Mouse (Mus musculus) monocyte, adult 2 months (primary cell): ENCODE results near the gene Plg.

Source experiments
- DNase-seq, 2 experiments: peaks; one replicate each; pipeline ENCODE4 v3.0.0; 2022; ENCODE audit warnings: low spot score in 2 of 2, low read depth in 1 of 2

The Plg gene

DNA sequence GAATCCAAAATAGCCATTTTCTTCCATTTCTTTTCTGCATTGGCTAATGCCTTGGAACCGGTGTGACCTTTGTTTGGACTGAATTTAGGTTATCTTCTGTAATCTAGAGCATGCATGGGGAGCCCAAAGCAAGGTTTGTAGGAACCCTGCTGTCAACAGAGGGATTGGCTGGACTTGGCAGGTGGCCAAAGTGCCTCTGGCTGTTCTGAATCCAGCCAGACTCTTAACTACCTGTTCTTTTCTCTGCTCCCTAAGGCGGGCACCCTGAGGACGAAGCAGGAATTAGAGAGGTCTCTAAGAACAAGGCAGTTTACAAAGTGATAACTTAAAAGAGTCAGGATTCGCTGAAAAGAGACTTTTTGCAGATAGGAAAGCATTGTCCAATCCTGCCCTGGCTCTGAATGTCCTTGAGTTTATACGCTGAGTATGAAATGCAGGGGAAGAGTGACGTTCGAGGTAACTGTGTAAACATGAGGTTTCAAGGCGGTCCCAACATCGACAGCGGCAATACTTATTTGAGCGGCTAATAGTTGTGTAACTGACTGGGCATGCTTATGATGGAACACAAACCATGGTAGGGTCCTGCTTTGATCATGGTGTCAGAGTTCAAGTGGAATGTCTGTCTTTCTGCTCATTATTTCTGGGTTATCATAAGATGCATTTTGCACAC lies 74.6 kb downstream of the Plg start:
- no peak for DNase-seq

DNA sequence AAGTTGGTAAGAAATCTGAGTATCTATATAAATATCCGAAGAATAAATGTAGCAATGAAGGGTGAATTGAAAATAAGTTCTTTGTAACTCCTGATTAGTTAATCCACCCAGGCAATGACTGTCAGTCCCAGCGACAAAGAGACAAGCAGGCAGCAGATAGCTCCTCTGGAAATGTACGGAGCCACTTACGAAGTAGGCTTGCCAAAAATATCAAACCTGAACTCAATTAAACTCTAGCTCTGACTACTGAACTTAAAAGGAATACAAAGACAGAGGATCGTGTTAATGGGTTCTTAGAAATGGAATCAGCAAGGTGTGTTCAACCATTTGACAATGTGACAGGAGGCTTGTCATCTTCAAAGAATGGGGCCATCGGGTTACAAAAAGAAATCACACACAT lies 75.3 kb downstream of the Plg start:
- no peak for DNase-seq

DNA sequence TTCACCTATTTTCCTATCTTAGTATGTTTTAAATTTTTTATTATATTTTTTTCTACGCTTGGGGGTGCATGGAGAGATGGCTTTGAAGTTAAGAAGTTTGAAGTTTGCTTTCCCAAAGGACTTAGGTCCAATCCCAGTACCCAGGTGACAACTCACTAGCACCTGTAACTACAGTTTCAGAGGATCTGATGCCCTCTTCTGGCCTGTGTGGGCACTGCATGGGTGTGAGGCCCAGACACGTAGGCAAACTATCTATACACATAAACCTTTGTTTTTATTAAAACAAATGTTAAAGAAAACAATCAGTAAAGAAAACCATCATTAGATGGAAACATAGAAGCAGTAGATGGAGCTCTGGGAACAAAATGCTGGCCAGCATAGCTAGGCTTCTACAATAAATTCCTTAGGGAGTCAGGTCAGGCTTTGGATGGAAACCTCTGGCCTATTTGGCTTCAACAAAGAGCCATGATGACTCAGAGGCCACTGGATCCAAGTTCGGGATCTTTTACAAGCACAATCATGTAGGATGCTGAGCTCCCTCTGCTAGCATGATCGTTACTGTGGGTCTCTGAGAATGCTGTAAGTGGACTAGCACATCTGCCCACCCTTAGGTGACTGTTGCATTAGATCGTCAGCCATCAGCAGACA lies 76.9 kb downstream of the Plg start:
- no peak for DNase-seq

DNA sequence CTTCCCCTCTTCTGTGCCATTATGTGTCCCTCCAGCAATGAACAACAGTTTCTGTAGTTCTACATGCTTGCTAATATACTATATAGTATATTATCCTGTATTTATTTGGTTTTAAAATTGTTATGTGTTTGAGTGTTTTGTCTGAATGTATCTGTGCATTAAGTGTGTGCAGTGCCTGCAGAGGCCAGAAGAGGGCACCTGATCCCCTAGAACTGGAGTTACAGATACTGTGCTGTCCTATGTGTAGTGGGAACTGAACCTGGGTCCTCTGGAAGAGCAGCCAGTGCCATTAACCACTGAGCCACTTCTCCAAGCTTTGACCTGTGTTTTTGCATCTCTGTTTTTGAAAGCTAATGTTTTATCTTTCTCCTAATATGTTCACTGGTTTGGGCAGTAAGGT lies 82.8 kb downstream of the Plg start:
- no peak for DNase-seq

DNA sequence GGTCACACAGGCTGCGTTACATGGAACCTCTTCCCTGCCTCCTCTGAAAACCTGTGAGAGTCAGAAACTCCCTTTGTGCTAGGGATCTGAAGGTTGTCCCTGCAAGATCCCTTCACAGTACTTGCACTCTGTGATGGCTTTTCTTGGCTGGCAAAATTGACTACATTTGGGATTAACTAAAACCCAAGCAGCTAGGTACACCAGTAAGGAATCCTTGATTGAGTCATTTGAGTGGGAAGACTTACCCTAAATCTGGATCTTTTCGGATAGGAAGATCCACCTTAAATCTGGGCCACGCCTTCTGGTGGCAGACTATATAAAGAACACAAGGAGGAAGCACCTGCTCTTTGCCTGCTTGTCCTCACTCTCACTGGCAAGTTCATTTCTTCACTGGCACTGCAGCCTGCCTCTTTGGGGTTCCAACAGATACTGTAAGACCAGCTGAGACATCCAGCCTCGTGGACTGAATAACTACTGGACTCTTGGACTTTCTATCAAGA lies 88.1 kb downstream of the Plg start:
- no peak for DNase-seq

DNA sequence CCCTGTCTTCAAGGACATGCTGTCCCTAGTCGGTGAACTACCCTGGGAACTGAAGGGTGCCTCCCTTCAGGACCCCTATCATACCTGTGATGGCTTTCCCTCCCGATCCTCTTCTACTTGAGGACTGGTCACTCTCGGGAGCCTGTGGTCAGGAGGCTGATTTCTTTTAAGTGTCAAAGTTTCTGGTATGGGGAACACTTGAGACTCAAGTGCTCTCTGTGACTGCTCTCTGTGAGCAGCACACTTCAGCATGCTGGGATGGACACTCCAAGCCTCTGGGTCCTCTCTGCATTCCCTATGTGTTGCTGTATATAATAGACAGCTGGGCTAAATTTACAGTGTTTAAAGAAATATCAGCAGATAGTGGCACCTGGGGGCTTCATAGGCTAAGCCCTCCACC lies 89.2 kb downstream of the Plg start:
- DNase-seq: no peak

DNA sequence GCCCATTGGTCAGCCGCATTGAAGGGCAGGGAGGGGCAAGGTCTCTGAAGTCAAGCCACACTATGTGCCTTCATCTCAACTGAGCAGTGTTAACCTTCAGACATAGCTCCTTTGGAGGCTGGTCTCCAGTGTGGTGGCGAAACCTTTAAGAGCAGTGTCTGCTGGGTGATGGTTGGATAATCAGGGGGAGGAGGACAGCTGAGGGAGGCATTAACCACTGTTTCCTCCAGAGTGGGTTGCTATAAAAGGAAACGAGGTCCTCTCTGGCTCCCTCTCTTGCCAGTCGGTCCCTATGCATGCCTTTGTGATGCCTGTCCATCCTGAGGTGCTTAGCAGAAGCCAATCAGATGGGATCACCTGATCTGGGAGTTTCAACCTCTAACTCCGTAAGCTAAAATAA lies 90.3 kb downstream of the Plg start:
- DNase-seq: no peak
